Mouse (Mus musculus): Measurements from ENCODE around the gene Wnt5a. TPM values are rescaled to one million over a fixed set of nuclear protein-coding genes. Genes with fewer than 3 reads are reported as not detected.
A peak's percentile ranks its signal among the peaks of the same experiment; 100 is the strongest.

The Wnt5a gene
- 37.2 and 40.4 TPM in 2 replicates for polyA plus RNA-seq (2016; fragmentation: Nextera tagmentation; extraction: Ambion mirVana)

DNA sequence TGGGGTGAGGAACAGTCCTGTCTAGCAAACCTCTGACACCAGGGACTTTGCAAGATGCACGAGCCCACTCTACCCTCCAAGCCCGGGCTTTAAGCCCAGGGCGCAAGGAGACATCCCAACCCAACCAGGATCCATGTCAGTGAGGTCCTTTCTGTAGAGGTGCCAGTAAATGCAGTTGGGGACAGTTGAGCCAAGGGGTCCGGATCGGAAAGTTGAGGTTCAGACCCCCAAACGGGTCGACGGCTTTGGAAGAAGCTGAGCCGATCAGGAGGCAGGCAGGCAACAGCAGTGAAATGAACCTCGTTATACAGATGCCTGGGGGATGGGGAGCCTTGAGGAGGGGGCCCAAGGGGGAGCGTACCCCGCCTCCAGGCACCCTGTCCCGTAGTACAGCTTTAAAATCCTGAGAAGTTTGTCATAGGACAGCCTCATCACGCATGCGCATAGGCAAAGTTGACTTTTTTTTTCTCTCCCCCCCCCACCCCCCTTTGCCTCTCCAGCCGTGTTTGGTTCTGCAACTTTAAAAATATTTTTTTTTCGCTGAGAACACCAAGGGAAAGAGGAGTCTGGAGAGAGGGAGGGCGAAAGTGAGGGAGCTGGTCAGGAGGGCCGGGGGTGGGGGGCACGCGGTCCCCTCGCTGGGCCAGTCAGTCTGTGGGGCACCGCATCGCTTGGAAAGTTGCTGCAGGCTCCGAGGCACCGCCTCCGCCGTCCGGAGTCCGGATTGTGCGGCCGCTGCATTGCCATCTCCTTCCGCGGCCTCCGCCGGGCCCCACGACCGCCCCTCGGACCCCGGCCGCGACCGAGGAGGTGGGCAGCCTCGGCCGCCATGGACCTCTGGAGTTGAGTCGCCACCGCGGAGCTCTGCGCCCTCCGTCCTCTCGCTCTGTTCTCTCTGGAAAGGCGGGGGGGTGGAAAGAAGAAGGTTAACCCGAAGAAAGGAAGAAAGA lies at the start of gene Wnt5a:
Gene Wnt5a, plus strand, starts transcription at position 650 of the 950 bp plus-strand sequence.
- peaks cover 50% of the 10 kb centered on the region for H3K27me3 ChIP-seq (replicated peaks; ENCODE audit: low read depth, poor library complexity, severe bottlenecking)
- 3% methylated on average over 53 of the region's 53 CpGs for WGBS

DNA sequence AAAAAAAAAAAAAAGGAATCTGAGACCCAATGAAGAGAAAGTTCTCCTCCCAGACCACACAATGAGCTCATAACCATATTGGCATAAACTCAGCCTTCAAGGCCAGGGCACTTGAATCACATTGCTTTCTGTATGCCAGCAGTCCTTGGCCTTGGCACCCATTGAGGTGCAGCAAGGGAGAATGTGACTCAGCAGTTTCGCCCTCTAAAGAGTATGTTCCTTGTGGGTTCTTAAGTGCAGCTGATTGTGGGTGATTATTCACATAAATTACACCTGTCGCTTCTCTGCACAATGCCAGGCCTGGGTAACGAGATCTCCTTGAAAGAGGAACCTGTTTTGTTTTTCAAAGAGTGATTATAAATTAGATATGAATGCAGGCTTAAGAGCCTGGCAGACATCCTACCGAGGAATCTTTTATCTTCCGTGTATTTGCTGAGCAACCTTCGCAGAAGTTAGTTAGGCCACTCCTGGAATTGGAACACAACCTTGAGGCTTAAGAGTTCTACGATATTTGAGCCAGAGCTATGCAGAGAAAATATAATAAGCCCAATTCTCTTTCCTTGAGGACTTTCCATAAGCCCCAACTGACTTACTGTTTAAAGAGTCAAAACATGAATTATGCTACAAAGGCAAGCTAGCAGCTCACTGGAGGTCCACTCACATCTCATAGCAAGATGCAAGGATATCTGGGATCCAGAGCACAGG lies 48.0 kb upstream of the Wnt5a start:
- no peak for DNase-seq (ENCODE audit: low spot score)
- no peaks in the 10 kb centered on the region for H3K36me3 ChIP-seq (replicated peaks)
- no peak overlapping the region for H3K27ac ChIP-seq (replicated peaks)
- H3K4me3 ChIP-seq: no peak overlapping the region
- H3K27me3 ChIP-seq (replicated peaks; ENCODE audit: low read depth, poor library complexity, severe bottlenecking): peaks cover 30% of the 10 kb centered on the region
- H3K4me1 ChIP-seq: peaks cover 25% of the 10 kb centered on the region
- WGBS: 76% methylated on average over 7 of the region's 7 CpGs
- no peaks in the 10 kb centered on the region for H3K9me3 ChIP-seq

More for the DNA sequence above, at the start of gene Wnt5a:
- Histone ChIP-seq H3K4me3 (peak within 1 kb of the TSS; percentile 79), H3K36me3 (replicated peaks) (no peaks in the 10 kb centered on the region), H3K27ac (replicated peaks) (peak within 1 kb of the TSS; percentile 99), H3K4me1 (peaks cover 41% of the 10 kb centered on the region), H3K9me3 (no peaks in the 10 kb centered on the region)
- peak; percentile 83 for DNase-seq (ENCODE audit: low spot score)

DNA sequence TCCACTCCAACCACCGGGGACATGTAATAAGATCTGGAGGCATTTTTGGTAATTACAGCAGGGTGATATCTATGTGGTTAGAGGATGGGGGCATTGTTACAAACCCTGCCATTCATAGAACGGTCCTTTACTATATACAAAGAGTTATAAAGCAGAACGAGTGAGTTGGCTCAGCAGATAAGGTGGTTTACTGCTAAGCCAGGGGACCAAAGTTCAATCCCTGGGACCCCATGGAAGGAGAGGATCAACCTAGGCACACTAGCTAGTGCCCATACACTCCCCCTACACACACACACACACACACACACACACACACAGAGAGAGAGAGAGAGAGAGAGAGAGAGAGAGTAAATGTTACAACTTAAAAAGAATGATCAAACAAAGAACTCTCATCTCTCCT lies 47.1 kb upstream of the Wnt5a start:
- peaks cover 16% of the 10 kb centered on the region for H3K4me1 ChIP-seq
- no peak for DNase-seq (ENCODE audit: low spot score)
- no peaks in the 10 kb centered on the region for H3K36me3 ChIP-seq (replicated peaks)
- WGBS: 72% methylated on average over 3 of the region's 3 CpGs
- H3K27me3 ChIP-seq (replicated peaks; ENCODE audit: low read depth, poor library complexity, severe bottlenecking): peaks cover 27% of the 10 kb centered on the region
- H3K9me3 ChIP-seq: no peaks in the 10 kb centered on the region
- H3K27ac ChIP-seq (replicated peaks): no peak overlapping the region
- H3K4me3 ChIP-seq: no peak overlapping the region

DNA sequence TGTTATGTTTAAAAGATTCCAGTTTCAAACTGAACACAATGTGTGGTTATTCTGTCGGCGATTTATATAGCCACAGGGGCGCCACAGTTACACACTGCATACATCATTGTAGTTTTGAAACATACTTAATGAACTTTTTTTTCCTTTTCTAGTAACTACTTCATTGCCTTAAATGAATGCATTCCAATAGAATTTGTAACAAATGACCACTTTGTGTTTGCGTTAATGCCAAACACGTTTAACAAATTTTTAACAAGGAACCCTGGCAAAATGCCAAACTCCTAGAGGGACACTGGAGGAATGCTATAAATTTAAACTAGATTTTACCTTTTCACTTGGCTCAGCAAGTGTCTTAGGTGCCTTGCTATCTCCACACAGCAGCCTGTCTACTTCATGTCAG lies 36.6 kb upstream of the Wnt5a start:
- H3K4me1 ChIP-seq: peaks cover 44% of the 10 kb centered on the region
- H3K4me3 ChIP-seq: no peak overlapping the region
- WGBS: 85% methylated on average over 5 of the region's 5 CpGs
- H3K27me3 ChIP-seq (replicated peaks; ENCODE audit: low read depth, poor library complexity, severe bottlenecking): peaks cover 3% of the 10 kb centered on the region
- DNase-seq (ENCODE audit: low spot score): no peak
- H3K27ac ChIP-seq (replicated peaks): no peak overlapping the region
- H3K36me3 ChIP-seq (replicated peaks): no peaks in the 10 kb centered on the region
- no peaks in the 10 kb centered on the region for H3K9me3 ChIP-seq

DNA sequence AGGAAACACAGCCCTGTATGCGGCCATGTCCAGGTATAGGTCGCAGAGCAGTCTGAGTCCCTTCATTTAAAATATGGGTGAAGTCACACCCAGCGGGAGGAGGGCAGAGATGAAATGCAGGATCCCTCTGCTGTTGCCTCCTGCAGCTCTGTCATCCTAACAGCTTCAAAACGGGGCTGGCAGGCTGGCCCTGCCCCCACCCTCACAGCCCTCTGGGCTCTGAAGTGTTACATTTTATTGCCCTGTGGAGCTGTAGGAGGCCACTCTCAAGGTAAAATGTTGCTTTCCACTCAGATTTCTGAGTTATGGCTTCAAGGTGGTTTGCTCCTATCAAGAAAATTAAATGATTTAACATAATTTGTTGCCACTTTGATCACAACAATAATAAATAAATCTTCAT lies 34.9 kb upstream of the Wnt5a start:
- Histone ChIP-seq H3K27me3 (replicated peaks; ENCODE audit: low read depth, poor library complexity, severe bottlenecking) (peaks cover 3% of the 10 kb centered on the region), H3K4me1 (peaks cover 41% of the 10 kb centered on the region), H3K36me3 (replicated peaks) (no peaks in the 10 kb centered on the region), H3K9me3 (no peaks in the 10 kb centered on the region), H3K27ac (replicated peaks) (no peak overlapping the region), H3K4me3 (no peak overlapping the region)
- 27% methylated on average over 4 of the region's 4 CpGs for whole genome bisulfite sequencing
- DNase-seq (ENCODE audit: low spot score): no peak

DNA sequence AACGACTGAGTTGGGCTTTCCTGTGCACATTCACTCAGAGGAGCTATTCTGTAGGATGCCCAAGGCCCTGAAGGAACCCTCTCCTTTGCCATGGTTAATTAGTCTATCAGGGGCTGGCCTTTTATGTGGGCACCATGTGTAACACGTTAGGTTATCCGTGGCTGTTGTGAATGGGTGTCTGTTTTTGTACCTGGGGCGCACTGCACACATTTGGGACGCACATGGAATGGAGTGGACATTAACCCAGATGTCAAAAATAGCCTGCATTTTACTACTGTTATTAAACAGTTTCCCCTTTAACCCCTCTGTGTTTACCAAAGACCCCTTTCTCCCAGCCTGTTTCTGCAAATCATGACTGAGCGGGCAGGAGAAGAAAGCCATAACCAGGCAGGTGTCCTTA lies 34.3 kb upstream of the Wnt5a start:
- H3K27me3 ChIP-seq (replicated peaks; ENCODE audit: low read depth, poor library complexity, severe bottlenecking): peaks cover 3% of the 10 kb centered on the region
- H3K4me1 ChIP-seq: peaks cover 39% of the 10 kb centered on the region
- DNase-seq (ENCODE audit: low spot score): no peak
- H3K36me3 ChIP-seq (replicated peaks): no peaks in the 10 kb centered on the region
- no peaks in the 10 kb centered on the region for H3K9me3 ChIP-seq
- WGBS: 47% methylated on average over 6 of the region's 6 CpGs
- H3K4me3 ChIP-seq: no peak overlapping the region
- H3K27ac ChIP-seq (replicated peaks): no peak overlapping the region

DNA sequence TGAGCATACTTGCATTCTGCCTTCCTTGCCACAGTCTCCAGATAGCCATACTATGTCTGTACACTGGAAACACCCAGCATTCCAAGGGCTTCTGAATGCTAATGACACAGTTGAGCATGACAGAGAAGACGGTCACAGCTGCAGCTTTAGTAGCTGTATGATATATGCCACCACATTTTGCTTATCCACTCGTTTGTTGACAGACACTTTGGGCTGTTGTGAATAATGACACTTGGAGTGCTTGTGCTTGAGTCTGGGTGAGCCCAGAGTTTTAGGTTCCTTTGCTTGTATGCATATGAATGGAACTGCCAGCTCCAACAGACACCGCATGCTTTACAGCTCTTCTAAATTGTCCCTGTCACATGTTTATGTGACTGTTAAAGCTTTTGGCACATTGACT lies 29.5 kb upstream of the Wnt5a start:
- H3K36me3 ChIP-seq (replicated peaks): no peaks in the 10 kb centered on the region
- no peak overlapping the region for H3K27ac ChIP-seq (replicated peaks)
- H3K4me1 ChIP-seq: peaks cover 32% of the 10 kb centered on the region
- no peak overlapping the region for H3K4me3 ChIP-seq
- no peak for DNase-seq (ENCODE audit: low spot score)
- peaks cover 3% of the 10 kb centered on the region for H3K27me3 ChIP-seq (replicated peaks; ENCODE audit: low read depth, poor library complexity, severe bottlenecking)
- no peaks in the 10 kb centered on the region for H3K9me3 ChIP-seq
- WGBS: 73% methylated on average over 3 of the region's 3 CpGs

DNA sequence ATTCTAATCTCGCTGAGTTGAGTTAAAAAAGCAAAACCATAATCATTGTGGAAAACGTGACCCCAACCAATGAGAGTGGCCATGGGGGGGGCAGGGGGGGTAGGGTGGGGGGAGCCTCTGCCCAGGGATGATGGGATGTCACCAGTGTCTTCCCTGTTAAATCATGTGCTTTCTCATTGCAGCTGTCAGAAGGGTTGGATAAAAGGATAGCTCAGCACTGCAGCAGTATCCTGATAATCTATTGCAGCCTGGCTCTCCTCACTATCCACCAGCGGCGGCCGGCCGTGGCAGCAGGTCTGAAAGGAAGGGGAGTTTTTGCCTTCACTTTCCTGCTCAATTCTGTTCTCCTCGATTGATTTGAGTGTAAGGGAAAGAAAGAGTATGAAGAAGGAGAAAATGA lies 29.1 kb upstream of the Wnt5a start:
- H3K27ac ChIP-seq (replicated peaks): no peak overlapping the region
- H3K36me3 ChIP-seq (replicated peaks): no peaks in the 10 kb centered on the region
- H3K9me3 ChIP-seq: no peaks in the 10 kb centered on the region
- H3K4me3 ChIP-seq: no peak overlapping the region
- H3K4me1 ChIP-seq: peaks cover 28% of the 10 kb centered on the region
- 54% methylated on average over 7 of the region's 7 CpGs for WGBS
- no peak for DNase-seq (ENCODE audit: low spot score)
- H3K27me3 ChIP-seq (replicated peaks; ENCODE audit: low read depth, poor library complexity, severe bottlenecking): peaks cover 3% of the 10 kb centered on the region

DNA sequence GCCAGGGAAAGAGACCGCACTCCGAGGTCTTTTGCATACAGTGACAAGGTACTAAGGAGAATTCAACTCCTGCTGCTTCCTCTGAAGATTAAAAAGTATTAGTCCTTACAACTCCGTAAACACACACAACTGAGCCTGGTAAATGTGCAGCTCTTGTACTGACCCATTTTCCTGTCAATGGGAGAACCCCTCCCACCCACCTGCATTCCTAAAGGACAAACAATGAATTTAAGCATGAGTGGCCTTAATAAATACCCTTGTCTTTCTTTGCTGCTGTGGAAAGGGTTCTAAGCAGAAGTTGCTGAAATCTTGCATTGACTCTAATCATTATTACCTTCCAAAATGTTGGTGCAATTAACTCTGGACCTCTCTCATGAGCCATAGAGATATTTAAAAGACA lies 27.8 kb upstream of the Wnt5a start:
- Histone ChIP-seq H3K4me3 (no peak overlapping the region), H3K27ac (replicated peaks) (no peak overlapping the region), H3K27me3 (replicated peaks; ENCODE audit: low read depth, poor library complexity, severe bottlenecking) (no peaks in the 10 kb centered on the region; the same call in 1 of the 2 replicates), H3K9me3 (no peaks in the 10 kb centered on the region), H3K4me1 (peaks cover 19% of the 10 kb centered on the region), H3K36me3 (replicated peaks) (no peaks in the 10 kb centered on the region)
- 62% methylated on average over 3 of the region's 3 CpGs for WGBS
- DNase-seq (ENCODE audit: low spot score): no peak

DNA sequence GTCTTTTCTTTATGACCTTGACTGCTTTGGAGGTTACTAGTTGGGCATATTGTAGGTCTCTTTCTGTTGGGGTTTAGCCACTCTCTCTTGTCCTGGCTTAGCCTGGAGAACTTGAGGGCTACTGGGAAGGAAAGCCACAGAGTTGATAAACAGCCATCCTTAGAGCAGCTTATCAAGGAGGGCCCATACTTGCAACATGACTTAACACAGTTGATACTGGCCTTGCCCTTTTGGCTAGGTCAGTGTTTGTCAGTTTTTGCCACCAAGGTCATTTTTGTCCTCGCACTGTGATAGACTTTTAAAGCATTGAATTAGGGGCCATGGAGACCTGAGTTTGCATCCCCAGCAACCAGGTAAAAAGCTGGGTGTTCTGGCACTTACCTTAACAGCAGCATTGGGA lies 23.7 kb upstream of the Wnt5a start:
- Histone ChIP-seq H3K4me1 (peaks cover 6% of the 10 kb centered on the region; the same call in 1 of the 2 replicates), H3K27me3 (replicated peaks; ENCODE audit: low read depth, poor library complexity, severe bottlenecking) (no peaks in the 10 kb centered on the region; the same call in 1 of the 2 replicates), H3K9me3 (no peaks in the 10 kb centered on the region), H3K4me3 (no peak overlapping the region), H3K27ac (replicated peaks) (no peak overlapping the region), H3K36me3 (replicated peaks) (no peaks in the 10 kb centered on the region)
- DNase-seq (ENCODE audit: low spot score): no peak
- 92% methylated on average over 1 of the region's 1 CpGs for WGBS

DNA sequence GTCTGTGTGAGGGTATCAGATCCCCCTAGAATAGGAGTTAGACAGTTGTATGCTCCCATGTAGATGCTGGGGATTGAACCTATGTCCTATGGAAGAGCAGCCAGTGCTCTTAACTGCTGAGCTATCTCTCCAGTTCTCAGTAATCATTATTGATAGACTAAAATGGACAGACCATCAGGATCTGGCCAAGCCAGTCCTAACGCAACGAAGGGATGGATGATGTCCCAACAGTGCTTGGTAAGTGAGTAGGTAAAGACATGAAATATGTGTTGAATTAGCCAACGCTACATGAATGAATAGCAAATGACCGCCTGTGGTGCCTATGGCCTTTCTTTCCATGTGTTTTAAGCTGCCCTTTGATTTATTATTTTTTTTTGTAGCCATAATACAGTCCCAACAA lies 10.7 kb upstream of the Wnt5a start:
- no peaks in the 10 kb centered on the region for H3K36me3 ChIP-seq (replicated peaks)
- no peak for DNase-seq (ENCODE audit: low spot score)
- WGBS: 94% methylated on average over 4 of the region's 4 CpGs
- no peaks in the 10 kb centered on the region for H3K4me1 ChIP-seq
- no peak overlapping the region for H3K4me3 ChIP-seq
- no peak overlapping the region for H3K27ac ChIP-seq (replicated peaks)
- no peaks in the 10 kb centered on the region for H3K9me3 ChIP-seq
- H3K27me3 ChIP-seq (replicated peaks; ENCODE audit: low read depth, poor library complexity, severe bottlenecking): peaks cover 20% of the 10 kb centered on the region

DNA sequence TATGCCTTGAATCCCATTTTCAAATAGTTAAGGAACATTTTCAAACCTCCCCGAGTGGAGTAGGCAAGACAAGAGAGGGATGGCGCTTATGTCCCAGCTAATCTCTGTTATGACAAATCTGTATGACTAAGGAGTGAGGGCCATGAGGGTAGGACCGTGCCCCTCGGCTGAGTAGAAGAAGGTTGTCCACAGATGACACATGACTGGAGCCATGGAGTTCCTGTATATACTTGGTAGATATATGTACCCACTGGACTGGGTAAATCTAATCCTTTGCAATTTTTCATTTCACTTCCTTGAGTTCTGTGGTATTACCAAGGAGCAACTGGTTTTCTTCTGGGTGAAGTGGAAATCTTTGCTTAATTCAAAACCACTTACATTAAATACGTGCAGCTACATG lies 10.3 kb upstream of the Wnt5a start:
- Histone ChIP-seq H3K4me1 (no peaks in the 10 kb centered on the region), H3K27me3 (replicated peaks; ENCODE audit: low read depth, poor library complexity, severe bottlenecking) (peaks cover 15% of the 10 kb centered on the region), H3K9me3 (no peaks in the 10 kb centered on the region), H3K4me3 (no peak overlapping the region), H3K27ac (replicated peaks) (no peak overlapping the region), H3K36me3 (replicated peaks) (no peaks in the 10 kb centered on the region)
- WGBS: 93% methylated on average over 5 of the region's 5 CpGs
- no peak for DNase-seq (ENCODE audit: low spot score)

All from embryonic facial prominence, embryonic 10.5 days (tissue).